Mouse (Mus musculus) myocyte (in vitro differentiated cells): ENCODE results near the gene Coasy. TPM values are rescaled to one million over a fixed set of nuclear protein-coding genes. Genes with fewer than 3 reads are reported as not detected.

Source experiments
- H3K27me3 ChIP-seq: one replicate; pipeline ENCODE4 v1.6.1; 2011; ENCODE audit not compliant: control insufficient read depth, insufficient read depth, insufficient read length
- H3K36me3 ChIP-seq: one replicate; pipeline ENCODE4 v1.6.1; 2011; ENCODE audit not compliant: control insufficient read depth, insufficient read depth
- H3K4me2 ChIP-seq: one replicate; pipeline ENCODE4 v1.6.1; 2011; ENCODE audit warnings: low read depth, control low read depth
- H3K4me3 ChIP-seq: one replicate; pipeline ENCODE4 v1.5.1; 2011; ENCODE audit warnings: mild to moderate bottlenecking, control low read depth, moderate library complexity
- H3K79me2 ChIP-seq: one replicate; pipeline ENCODE4 v1.6.1; 2011; ENCODE audit not compliant: control insufficient read depth, insufficient read depth
- H3ac ChIP-seq: one replicate; pipeline ENCODE4 v1.6.1; 2011; ENCODE audit not compliant: control insufficient read depth, insufficient read length
- CEBPB ChIP-seq: IDR thresholded peaks from 2 replicates; pipeline ENCODE4 v1.6.1; 2011; ENCODE audit warnings: mild to moderate bottlenecking, moderate library complexity; ENCODE audit not compliant: poor library complexity, insufficient read depth, severe bottlenecking
- E2F4 ChIP-seq: IDR thresholded peaks from one replicate; pipeline ENCODE4 v1.6.1; 2011; ENCODE audit warnings: mild to moderate bottlenecking, control low read depth, moderate library complexity; ENCODE audit not compliant: insufficient read depth
- MAX ChIP-seq: IDR thresholded peaks from one replicate; pipeline ENCODE4 v1.6.1; 2011; ENCODE audit warnings: low read depth, mild to moderate bottlenecking, control low read depth
- MYOD1 ChIP-seq, 3 experiments: IDR thresholded peaks; one replicate each; pipeline ENCODE4 v1.6.1; 2011; ENCODE audit warnings: control low read depth in 2 of 3, low read depth in 2 of 3, mild to moderate bottlenecking in 2 of 3, moderate library complexity in 1 of 3; ENCODE audit not compliant: insufficient read length in 2 of 3, control insufficient read depth in 1 of 3
- MYOG ChIP-seq, 3 experiments: IDR thresholded peaks; one replicate each; pipeline ENCODE4 v1.6.1; 2011; ENCODE audit warnings: control low read depth in 2 of 3, low read depth in 2 of 3, mild to moderate bottlenecking in 2 of 3; ENCODE audit not compliant: insufficient read length in 2 of 3, control insufficient read depth in 1 of 3, insufficient read depth in 1 of 3
- POLR2A ChIP-seq: IDR thresholded peaks from one replicate; pipeline ENCODE4 v1.6.1; 2011; ENCODE audit warnings: low read depth, mild to moderate bottlenecking, control low read depth, moderate library complexity; ENCODE audit not compliant: insufficient read length
- POLR2AphosphoS2 ChIP-seq: IDR thresholded peaks from one replicate; pipeline ENCODE4 v1.6.1; 2011; ENCODE audit warnings: low read depth, control low read depth; ENCODE audit not compliant: insufficient read length
- REST ChIP-seq: IDR thresholded peaks from one replicate; pipeline ENCODE4 v1.6.1; 2011; ENCODE audit warnings: mild to moderate bottlenecking, control low read depth, moderate library complexity; ENCODE audit not compliant: insufficient read depth, insufficient read length
- SRF ChIP-seq: IDR thresholded peaks from one replicate; pipeline ENCODE4 v1.6.1; 2011; ENCODE audit warnings: low read depth; ENCODE audit not compliant: control insufficient read depth, insufficient read length
- TCF12 ChIP-seq: IDR thresholded peaks from one replicate; pipeline ENCODE4 v1.6.1; 2011; ENCODE audit warnings: mild to moderate bottlenecking, control low read depth; ENCODE audit not compliant: poor library complexity, insufficient read depth, severe bottlenecking
- TCF3 ChIP-seq: IDR thresholded peaks from one replicate; pipeline ENCODE4 v1.6.1; 2011; ENCODE audit warnings: low read depth, control low read depth; ENCODE audit not compliant: insufficient read length
- USF1 ChIP-seq: IDR thresholded peaks from one replicate; pipeline ENCODE4 v1.6.1; 2011; ENCODE audit warnings: low read depth, mild to moderate bottlenecking, control low read depth, moderate library complexity
- polyA plus RNA-seq: library from polyadenylated mRNA; unstranded; fragments of >200 nt; fragmentation: generic; extraction: Trizol; gene quantifications from one replicate; pipeline ENCODE4 v1.2.1, GENCODE M21; 2012; ENCODE audit warnings: missing spikeins

Coasy gene
- polyA plus RNA-seq, 1 experiment, result 39.7 TPM

- H3K4me2 ChIP-seq, result no peak overlapping the region
- H3K36me3 ChIP-seq, result peaks cover 33% of the 10 kb centered on the region
- no peak overlapping the region for H3K4me3 ChIP-seq
- H3ac ChIP-seq, result no peak overlapping the region
- H3K79me2 ChIP-seq, result no peaks in the 10 kb centered on the region
- no peak for TF ChIP-seq CEBPB
- TF ChIP-seq MYOG (IDR thresholded peaks at IDR 0.05; ENCODE audit: control insufficient read depth in 1 of 3, insufficient read depth in 1 of 3, insufficient read length in 2 of 3, low read depth in 2 of 3), result no peak
- no peak for TF ChIP-seq MYOD1 (IDR thresholded peaks at IDR 0.05; ENCODE audit: control insufficient read depth in 1 of 3, insufficient read length in 2 of 3, low read depth in 2 of 3)
- no peaks in the 10 kb centered on the region for H3K27me3 ChIP-seq
These were observed 30.7 kb upstream of the Coasy start for GRCm38 (mm10) chr11:101051617-101052016.

- no peak overlapping the region for H3ac ChIP-seq
- no peak overlapping the region for H3K4me3 ChIP-seq
- no peaks in the 10 kb centered on the region for H3K79me2 ChIP-seq
- no peaks in the 10 kb centered on the region for H3K27me3 ChIP-seq
- peaks cover 22% of the 10 kb centered on the region for H3K36me3 ChIP-seq
- H3K4me2 ChIP-seq, result no peak overlapping the region
- TF ChIP-seq POLR2A (no peak), USF1 (no peak), CEBPB (no peak), MYOG (IDR thresholded peaks at IDR 0.05; ENCODE audit: control insufficient read depth in 1 of 3, insufficient read depth in 1 of 3, insufficient read length in 2 of 3, low read depth in 2 of 3) (no peak), TCF12 (no peak), POLR2AphosphoS2 (no peak), E2F4 (no peak), REST (no peak), TCF3 (no peak), MAX (no peak), MYOD1 (IDR thresholded peaks at IDR 0.05; ENCODE audit: control insufficient read depth in 1 of 3, insufficient read length in 2 of 3, low read depth in 2 of 3) (no peak), SRF (no peak)
These were observed 29.5 kb upstream of the Coasy start for GRCm38 (mm10) chr11:101052751-101053473.

GRCm38 (mm10) chr11:101053974-101054373, 28.4 kb upstream of the Coasy start:
- H3K36me3 ChIP-seq, result peaks cover 17% of the 10 kb centered on the region
- no peak for TF ChIP-seq MYOD1 (IDR thresholded peaks at IDR 0.05; ENCODE audit: control insufficient read depth in 1 of 3, insufficient read length in 2 of 3, low read depth in 2 of 3)
- no peak for TF ChIP-seq TCF3
- TF ChIP-seq POLR2A, result no peak
- no peak for TF ChIP-seq MAX
- H3K4me2 ChIP-seq, result no peak overlapping the region
- no peak overlapping the region for H3K4me3 ChIP-seq
- no peaks in the 10 kb centered on the region for H3K79me2 ChIP-seq
- H3ac ChIP-seq, result no peak overlapping the region
- H3K27me3 ChIP-seq, result no peaks in the 10 kb centered on the region

- Histone ChIP-seq H3K36me3 (peaks cover 8% of the 10 kb centered on the region), H3K27me3 (no peaks in the 10 kb centered on the region), H3K4me2 (no peak overlapping the region), H3K79me2 (no peaks in the 10 kb centered on the region), H3ac (no peak overlapping the region), H3K4me3 (no peak overlapping the region)
- TF ChIP-seq USF1, result no peak
These were observed 26.9 kb upstream of the Coasy start for GRCm38 (mm10) chr11:101055418-101055817.

GRCm38 (mm10) chr11:101056885-101057284, 25.5 kb upstream of the Coasy start:
- H3K36me3 ChIP-seq, result peaks cover 8% of the 10 kb centered on the region
- no peak overlapping the region for H3K4me2 ChIP-seq
- H3ac ChIP-seq, result no peak overlapping the region
- no peaks in the 10 kb centered on the region for H3K27me3 ChIP-seq
- no peak overlapping the region for H3K4me3 ChIP-seq
- TF ChIP-seq MYOG (IDR thresholded peaks at IDR 0.05; ENCODE audit: control insufficient read depth in 1 of 3, insufficient read depth in 1 of 3, insufficient read length in 2 of 3, low read depth in 2 of 3), result peak in 1 of 3 experiments; percentile 46
- peak in 1 of 3 experiments; percentile 40 for TF ChIP-seq MYOD1 (IDR thresholded peaks at IDR 0.05; ENCODE audit: control insufficient read depth in 1 of 3, insufficient read length in 2 of 3, low read depth in 2 of 3)
- TF ChIP-seq POLR2A, result no peak
- TF ChIP-seq USF1, result no peak
- TF ChIP-seq REST, result no peak
- H3K79me2 ChIP-seq, result no peaks in the 10 kb centered on the region

- Histone ChIP-seq H3K4me2 (no peak overlapping the region), H3K27me3 (no peaks in the 10 kb centered on the region), H3K79me2 (no peaks in the 10 kb centered on the region), H3K4me3 (no peak overlapping the region), H3ac (no peak overlapping the region), H3K36me3 (peaks cover 8% of the 10 kb centered on the region)
- TF ChIP-seq MYOD1 (IDR thresholded peaks at IDR 0.05; ENCODE audit: control insufficient read depth in 1 of 3, insufficient read length in 2 of 3, low read depth in 2 of 3) (peak; percentile 36 to 49 (median 41)), MYOG (IDR thresholded peaks at IDR 0.05; ENCODE audit: control insufficient read depth in 1 of 3, insufficient read depth in 1 of 3, insufficient read length in 2 of 3, low read depth in 2 of 3) (no peak), USF1 (no peak), POLR2A (no peak), E2F4 (no peak)
These were observed 24.5 kb upstream of the Coasy start for GRCm38 (mm10) chr11:101057860-101058259.
